Mouse (Mus musculus) gastrocnemius, adult 2 months (tissue): Measurements from ENCODE around the gene Tmem190. TPM values are rescaled to one million over a fixed set of nuclear protein-coding genes. Genes with fewer than 3 reads are reported as not detected.

Experiments
- DNase-seq: peaks from one replicate; pipeline ENCODE4 v3.0.0; 2022
- H3K27ac ChIP-seq: fragments of 200-600 bp; 2 replicates; pipeline ENCODE4 v1.8.1; 2022; ENCODE audit warnings: mild to moderate bottlenecking
- H3K4me3 ChIP-seq: fragments of 200-600 bp; 2 replicates; pipeline ENCODE4 v1.8.1; 2022; ENCODE audit warnings: mild to moderate bottlenecking, moderate library complexity
- CTCF ChIP-seq: fragments of 200-600 bp; IDR thresholded peaks from 2 replicates; pipeline ENCODE4 v1.8.1; 2022; ENCODE audit warnings: antibody characterized with exemption, mild to moderate bottlenecking, moderate library complexity
- intact Hi-C: fragments of 180-260 bp; cut with DNase I; formaldehyde crosslinking; loops from one replicate; pipeline ENCODE4 v1.15.1; 2025
- long read RNA-seq, 2 experiments: library from polyadenylated mRNA; stranded (forward); transcript quantifications; one replicate each; pipeline ENCODE4 v2.0.0; 2021
- total RNA-seq, 2 experiments: library from RNA; stranded (reverse); gene quantifications; 2 replicates each; pipeline ENCODE4 v1.2.3; 2021

Gene Tmem190
- not detected for total RNA-seq
- long read RNA-seq, experiment 1, result 0 reads
- long read RNA-seq, experiment 2, result 0 reads

DNA sequence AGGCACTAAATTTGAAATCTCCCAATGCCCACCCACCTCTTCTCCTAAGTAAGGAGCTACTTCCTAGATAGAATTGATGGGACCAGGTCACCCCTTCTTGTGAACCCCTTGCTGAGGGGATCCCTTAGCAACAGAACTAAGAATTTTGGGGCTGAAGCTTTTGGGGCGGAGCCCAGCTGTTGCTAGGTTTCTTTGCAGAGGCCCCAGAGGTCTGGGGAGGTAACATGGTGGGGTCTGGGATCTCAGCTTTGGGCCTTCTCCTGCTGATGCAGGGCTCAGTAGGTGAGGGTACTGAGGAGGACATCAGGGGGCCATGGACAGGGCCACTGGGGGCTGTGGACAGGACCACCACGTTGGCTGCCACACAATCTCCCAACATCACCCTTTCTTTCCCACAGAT, at the start of gene Tmem190, which contains the start of gene Il11:
Gene Tmem190 (plus strand): TSS at position 179 of the 400 bp plus-strand sequence.
Gene Il11 (minus strand): TSS at position 101 of the 400 bp plus-strand sequence.
- intact Hi-C loops, result no loop called here
- no peak within 1 kb of the TSS for H3K27ac ChIP-seq
- H3K4me3 ChIP-seq, result no peak within 1 kb of the TSS
- no peak for DNase-seq
- no peak for TF ChIP-seq CTCF

DNA sequence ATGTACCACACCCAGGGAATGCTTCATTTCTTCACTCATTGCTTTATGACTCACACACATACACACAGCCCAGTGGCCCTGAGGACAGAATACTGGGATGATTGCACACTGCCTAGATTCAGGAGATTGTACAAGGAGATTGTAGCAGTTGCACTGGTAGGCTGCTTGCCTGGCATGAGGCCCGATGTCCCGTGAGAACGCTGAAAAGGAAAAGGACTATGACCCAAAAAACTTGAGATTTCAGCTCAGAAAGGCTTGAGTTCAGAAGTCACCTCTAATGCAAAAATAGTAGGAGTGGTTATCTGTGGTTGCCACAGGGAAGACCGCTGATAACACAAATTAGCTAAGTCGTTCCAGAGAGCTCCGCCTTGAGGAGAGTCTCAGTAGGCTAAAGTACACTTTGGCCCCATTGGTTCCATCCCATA, 49.8 kb upstream of the Tmem190 start:
- H3K27ac ChIP-seq, result no peak overlapping the region

DNA sequence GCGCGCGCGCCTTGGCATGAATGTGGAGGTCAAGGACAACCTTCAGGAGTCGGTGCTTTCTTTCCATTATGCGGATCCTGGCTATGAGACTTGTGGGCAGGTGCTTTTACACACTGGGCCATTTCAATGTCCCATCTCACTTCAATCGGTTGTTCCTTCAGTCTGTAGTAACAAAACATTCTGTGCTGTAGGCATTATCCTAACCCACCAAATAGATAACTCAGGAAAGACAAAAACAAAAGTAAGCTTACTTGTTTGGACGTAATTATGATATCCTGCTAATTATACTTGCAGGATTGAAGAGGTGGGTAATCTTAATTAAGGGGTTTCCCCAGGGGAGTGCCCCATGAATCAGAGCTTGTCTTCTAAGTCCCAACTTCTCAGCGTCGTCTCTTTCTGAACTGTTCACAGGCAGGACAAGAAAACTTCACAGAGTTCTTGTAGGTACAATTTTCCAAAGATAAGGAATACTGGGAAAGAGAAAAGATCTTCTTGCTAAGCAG, 43.6 kb upstream of the Tmem190 start:
- Histone ChIP-seq H3K4me3 (peak overlapping the region; percentile 79), H3K27ac (peak overlapping the region; percentile 90)
- intact Hi-C loops, result loop anchor here (2.0 kb wide), 1 partner anchor 54 kb away; the partner anchor contains the start of gene Hspbp1
- no peak for TF ChIP-seq CTCF
- no peak for DNase-seq

More for the DNA sequence above, 49.8 kb upstream of the Tmem190 start:
- no peak for DNase-seq
- H3K4me3 ChIP-seq, result no peak overlapping the region
- intact Hi-C loops, result no loop called here
- no peak for TF ChIP-seq CTCF

DNA sequence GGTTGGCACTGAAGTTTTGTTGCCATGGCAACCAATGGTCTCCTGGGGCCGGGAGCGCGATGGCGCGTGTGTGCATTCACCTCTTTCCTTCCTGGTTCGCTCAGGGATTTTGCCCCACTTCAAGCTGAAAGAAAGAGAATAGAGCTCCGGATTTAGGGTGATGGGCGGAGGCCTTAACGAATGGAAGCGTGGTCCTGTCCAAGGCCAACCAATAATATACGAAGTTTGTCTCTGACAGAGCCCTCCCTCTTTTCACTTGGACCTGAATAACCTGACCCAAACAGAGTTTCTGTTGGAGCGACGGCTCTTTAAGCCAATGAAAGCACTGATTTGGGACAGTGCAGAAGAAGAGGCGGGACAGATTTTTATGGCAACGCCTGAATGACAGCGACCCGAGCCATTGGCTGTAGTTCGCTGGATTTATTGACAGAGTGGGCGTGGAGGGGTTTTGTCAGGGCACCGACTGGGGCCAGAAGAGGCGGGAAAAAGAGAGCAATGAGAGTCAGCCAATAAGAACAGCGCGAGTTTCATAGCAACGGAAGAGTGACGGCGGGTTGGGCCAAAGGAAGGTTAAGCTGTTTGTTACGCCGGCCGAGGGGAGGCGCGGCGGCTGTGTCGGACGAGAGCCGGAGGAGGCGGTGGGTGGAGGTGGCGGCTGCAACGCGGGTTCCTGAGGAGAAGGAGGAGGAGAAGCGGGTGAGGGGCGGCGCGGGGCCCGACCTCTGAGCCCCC, 43.0 kb upstream of the Tmem190 start, which contains the start of gene Kmt5c:
Gene Kmt5c (plus strand): TSS at position 572 of the 732 bp plus-strand sequence.
- Histone ChIP-seq H3K27ac (peak within 1 kb of the TSS; percentile 92), H3K4me3 (peak within 1 kb of the TSS; percentile 94)
- peak; percentile 97 for DNase-seq
- TF ChIP-seq CTCF, result peak; percentile 37
- intact Hi-C loops, result loop anchor here (1.0 to 2.0 kb wide), 2 partner anchors 50 to 55 kb away; partner anchors contain the start of genes Hspbp1 and Tmem238

DNA sequence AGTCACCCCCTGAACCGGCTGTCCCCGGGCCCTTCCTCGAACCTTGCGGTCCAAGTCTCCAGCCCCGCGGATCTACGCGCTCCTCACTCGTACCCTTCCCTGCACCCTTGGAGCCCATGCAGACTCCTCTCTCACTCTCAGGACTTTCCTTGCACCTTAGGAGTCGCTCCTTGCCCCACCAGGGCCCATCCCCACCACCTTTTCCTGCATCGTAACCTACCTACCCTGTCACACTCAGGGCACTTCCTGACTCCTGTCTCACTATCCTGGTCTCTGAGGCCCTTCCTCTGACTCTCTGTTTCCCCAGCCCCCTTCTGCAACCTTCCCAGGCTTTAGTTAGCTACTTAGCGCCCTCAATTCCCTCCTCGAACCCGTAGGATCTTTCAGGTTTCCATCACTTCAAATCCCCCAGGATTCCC, 42.4 kb upstream of the Tmem190 start:
- intact Hi-C loops, result loop anchor here (1.0 kb wide), 1 partner anchor 49 kb away; the partner anchor contains the start of gene Tmem238
- no peak for TF ChIP-seq CTCF
- DNase-seq, result no peak
- peak overlapping the region; percentile 94 for H3K4me3 ChIP-seq
- peak overlapping the region; percentile 92 for H3K27ac ChIP-seq

DNA sequence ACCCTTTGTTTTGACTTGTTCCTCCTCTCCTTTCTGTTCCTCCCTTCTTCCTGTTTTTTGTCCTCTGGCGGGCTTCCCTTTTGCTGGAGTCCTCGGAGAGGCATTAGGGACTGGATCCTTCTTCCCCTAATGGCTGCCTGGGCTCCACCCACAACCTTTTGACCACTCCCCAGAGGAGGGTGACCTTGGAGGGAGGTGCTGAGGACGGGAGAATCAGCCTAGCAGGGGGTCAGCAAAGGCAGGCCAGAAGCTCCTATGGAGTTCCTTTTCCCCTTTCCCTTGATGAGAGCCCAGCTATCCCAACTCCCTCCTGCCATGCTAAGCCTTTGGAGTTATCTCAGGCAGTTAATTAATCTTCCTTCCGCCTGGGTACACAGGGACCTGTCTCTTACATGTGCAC, 41.6 kb upstream of the Tmem190 start:
- peak; percentile 70 for DNase-seq
- TF ChIP-seq CTCF, result no peak
- Histone ChIP-seq H3K27ac (peak overlapping the region; percentile 92), H3K4me3 (peak overlapping the region; percentile 94)
- intact Hi-C loops, result no loop called here

DNA sequence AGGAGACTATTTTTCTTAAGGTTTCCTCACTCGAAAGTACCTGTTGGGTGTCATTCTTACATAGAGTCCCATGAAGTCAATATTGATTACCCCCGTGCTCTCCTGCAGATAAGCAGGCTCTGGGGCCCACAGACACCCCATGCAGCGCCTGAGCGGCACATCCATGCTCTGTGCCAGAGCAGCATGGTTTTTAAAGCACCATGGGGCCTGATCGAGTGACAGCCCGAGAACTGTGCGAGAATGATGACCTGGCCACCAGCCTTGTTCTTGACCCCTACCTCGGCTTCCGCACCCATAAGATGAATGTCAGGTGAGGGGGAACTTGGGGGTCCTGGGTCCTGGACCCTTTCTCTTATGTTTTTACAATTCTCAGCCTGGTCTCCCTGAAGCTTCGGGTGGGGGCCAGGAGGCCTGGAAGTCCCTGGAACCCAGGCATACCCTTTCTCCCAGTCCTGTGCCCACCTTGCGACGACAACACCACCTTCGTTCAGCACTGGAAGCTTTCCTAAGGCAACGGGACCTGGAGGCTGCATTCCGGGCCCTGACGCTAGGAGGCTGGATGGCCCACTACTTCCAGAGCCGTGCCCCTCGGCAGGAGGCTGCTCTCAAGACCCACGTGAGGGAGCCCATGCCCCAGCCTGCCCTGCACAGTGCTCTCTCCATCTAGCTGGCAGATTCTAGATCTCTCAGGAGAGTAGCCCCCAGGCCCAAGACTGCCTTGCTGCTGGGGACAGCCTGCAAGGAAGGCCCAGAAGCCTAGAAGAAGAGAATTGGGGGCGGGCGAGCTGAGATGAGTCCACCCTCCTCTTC, 40.9 kb upstream of the Tmem190 start:
- TF ChIP-seq CTCF, result no peak
- H3K4me3 ChIP-seq, result peak overlapping the region; percentile 94

DNA sequence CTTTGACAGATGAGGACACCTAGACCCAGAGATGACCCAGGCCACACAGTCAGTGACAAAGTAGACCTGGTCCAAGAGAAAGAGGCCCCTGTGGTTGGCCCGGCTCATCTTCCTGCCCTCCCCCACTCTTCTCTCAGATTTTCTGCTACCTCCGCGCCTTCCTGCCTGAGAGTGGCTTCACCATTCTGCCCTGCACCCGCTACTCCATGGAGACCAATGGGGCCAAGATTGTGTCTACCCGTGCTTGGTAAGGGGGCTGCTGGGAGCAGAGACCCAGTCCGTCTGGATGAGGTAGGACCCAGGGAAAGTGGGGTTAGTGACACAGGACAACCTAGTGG, 40.3 kb upstream of the Tmem190 start:
- Histone ChIP-seq H3K4me3 (no peak overlapping the region), H3K27ac (no peak overlapping the region)
- no peak for TF ChIP-seq CTCF
- intact Hi-C loops, result no loop called here
- no peak for DNase-seq

More for the DNA sequence above, 40.9 kb upstream of the Tmem190 start:
- no peak for DNase-seq
- intact Hi-C loops, result no loop called here
- peak overlapping the region; percentile 92 for H3K27ac ChIP-seq

DNA sequence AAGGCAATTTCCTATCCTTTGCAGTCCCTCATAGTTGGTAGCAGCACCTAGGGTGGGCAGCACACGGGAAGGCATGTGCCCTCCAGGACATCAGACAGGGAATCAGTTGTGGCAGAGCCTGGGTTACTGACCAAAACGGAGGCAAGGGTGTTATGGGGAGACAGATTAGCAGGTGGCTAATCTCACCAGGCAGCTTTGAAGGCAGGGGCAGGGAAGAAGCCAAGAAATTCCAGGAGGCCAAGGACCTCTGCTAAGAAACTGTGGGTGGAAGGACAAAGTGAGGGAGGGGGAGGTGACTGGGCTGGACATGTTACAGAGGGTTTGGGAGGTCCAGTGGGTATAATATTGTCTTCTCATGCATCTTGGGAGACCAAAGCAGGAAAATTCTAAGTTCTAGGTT, 39.4 kb upstream of the Tmem190 start:
- no peak for DNase-seq
- intact Hi-C loops, result no loop called here
- no peak overlapping the region for H3K27ac ChIP-seq
- H3K4me3 ChIP-seq, result no peak overlapping the region
- TF ChIP-seq CTCF, result no peak

DNA sequence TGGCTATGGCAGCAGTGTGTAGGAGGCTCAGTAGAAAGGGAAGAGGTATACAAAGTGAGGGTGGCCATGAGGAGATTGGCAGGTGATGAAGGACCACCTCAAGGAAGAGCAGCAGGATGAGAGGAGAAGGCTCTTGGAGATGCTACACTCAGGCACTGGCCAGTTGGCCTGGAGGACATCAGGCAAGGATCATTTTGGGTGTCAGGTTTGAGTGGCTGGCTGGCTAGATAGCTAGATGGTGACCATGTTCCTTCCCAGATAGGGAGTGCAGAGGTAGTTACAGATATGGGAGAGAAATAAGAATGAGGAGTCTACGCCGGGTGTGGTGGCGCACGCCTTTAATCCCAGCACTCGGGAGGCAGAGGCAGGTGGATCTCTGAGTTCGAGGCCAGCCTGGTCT, 37.9 kb upstream of the Tmem190 start:
- no peak for TF ChIP-seq CTCF
- intact Hi-C loops, result no loop called here
- Histone ChIP-seq H3K27ac (no peak overlapping the region), H3K4me3 (no peak overlapping the region)
- no peak for DNase-seq

DNA sequence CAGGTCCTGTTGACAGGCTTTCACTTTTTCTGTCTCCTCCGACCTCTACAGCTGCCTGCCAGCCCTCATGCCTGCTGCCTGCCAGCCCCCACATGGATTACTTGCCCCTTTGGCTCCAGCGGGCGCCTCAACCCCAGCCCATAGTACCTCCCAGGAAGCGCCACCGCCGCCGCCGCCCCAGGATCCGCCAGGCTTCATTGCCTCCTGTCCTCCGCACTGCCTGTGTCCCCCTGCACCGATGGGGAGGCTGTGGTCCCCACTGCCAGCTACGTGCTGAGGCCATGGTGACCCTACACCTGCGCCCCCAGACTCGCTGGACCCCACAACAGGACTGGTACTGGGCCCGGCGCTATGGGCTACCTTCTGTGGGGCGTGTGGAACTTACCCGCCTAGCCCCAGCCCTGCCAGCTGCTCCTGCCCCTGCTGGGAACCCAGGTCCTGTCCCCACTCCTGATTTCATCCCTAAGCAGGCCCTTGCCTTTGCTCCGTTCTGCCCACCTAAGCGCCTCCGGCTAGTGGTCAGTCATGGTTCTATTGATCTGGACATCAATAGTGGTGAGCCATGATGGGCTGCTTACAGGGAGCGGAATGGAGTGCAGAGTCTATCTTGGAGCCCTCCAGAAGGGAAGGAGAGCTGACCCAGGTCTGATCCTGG, 36.3 kb upstream of the Tmem190 start:
- DNase-seq, result no peak
- no peak for TF ChIP-seq CTCF
- intact Hi-C loops, result no loop called here
- Histone ChIP-seq H3K27ac (no peak overlapping the region), H3K4me3 (no peak overlapping the region)

DNA sequence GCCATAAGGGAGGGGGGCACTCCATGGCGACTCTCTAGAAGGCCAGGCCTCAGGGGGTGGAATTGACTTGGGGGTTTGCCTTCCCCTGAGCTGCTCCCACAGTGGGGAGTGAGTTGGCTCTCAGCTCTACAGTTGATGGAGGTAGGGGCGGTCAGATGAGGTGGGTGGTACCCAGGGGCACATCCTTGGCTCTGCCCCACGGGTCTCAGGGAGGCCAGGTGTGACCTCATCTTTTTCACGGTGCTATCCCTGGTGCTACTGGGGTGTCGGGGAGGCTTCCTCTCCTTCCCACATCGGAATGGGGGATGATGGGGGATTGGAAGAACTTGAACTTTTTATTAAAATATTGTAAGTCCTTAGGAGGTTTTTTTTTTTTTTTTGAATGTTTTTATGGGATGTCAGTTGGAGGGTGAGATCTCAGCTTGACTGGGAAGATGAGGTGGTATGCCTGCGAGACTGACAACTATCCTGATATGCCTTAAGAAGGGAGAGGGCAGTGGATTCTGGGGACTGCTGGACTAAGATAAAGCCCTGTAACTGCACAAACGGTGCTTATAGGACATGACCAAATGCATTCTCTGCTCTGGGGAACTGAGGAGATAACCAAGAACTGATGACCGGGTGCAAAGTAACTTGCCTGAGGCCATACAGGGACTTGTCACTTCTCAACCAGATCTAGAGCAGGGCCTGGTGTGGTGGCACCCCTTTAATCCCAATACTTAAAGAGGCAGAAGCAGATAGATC, 35.4 kb upstream of the Tmem190 start:
- Histone ChIP-seq H3K27ac (no peak overlapping the region), H3K4me3 (no peak overlapping the region)
- no peak for TF ChIP-seq CTCF
- intact Hi-C loops, result no loop called here
- no peak for DNase-seq
